Mouse (Mus musculus): ENCODE results near the gene Prpf4.

Gene Prpf4

DNA sequence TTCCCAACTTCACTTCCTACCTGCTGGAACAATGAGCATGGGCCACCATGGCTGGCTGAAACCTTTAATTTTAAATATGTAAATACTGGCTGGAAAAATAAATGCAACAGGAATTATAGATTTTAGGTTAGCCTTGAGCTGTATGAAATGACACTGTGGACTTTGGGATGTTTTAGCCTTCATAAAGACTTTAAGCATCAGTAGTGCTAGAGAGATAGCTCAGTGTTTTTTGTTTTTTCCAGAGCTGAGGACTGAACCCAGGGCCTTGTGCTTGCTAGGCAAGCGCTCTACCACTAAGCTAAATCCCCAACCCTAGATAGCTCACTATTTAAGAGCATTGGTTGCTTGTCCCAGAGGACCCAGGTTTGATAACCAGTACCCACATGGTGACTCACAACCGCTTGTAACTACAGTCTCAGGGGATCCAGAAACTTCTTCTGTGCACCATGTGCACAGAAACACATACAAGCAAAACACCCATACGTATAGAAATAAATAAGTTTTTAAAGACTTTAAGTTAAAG lies 28.7 kb downstream of the Prpf4 start:
- DNase-seq (ENCODE audit: low spot score), result no peak

DNA sequence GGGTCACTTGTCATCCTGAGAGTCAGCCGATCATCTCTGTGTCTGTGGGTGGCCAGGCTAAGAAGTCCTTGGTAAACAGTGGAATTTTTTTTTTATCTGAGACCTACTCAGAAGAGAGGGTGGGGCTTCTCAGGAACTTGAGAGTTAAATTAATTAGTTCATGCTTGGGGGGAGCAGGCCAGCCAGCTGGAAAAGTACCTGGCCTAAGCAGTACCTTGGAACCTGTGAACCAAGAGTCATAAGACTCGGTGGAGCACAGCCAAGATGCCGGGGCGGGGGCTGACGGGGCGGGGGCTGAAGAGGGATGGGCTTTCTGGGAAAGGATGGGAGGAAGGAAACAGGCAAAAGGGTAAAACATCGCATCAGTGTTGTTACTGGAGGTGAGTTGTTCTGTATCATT lies 29.3 kb downstream of the Prpf4 start:
- DNase-seq (ENCODE audit: low spot score), result no peak

DNA sequence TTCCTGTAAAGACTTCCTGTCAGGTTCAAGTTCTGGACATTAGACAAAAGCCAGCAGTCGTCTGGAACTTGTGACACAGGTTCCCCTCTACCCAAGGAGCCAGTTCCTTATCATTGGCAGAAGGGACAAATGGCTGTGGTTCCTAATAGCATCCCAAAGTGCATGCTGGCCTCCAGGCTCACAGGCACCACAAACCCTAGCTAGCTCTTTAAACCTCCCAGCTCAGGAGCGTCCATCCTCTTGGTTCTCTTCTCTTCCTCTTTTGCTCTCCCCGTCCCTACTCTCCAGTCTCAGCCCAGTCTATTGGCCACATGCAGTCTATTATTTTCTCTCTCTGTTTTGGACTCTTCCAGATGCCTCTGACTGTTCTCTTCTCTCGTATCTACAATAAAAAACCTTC lies 31.2 kb downstream of the Prpf4 start:
- DNase-seq (ENCODE audit: low spot score), result no peak

DNA sequence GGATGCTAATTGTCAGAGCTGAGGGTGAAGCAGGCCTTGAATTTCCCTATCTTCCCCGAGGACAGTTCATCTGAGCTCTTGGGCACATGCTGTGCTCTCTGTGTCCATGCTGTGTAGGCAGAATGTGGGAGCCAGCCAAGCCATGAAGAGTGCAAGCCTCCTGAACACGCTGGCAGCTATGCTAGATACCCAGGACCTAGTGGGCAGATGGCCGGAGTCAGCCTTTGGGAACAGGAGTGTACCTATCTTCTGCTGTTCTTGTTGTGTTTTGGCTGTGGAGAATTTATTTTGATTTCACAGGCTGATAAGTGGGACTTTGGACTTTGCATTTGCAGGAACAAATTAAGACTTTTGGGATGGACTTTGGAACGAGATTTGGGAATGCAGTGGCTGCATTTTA lies 31.9 kb downstream of the Prpf4 start:
- DNase-seq (ENCODE audit: low spot score), result no peak

DNA sequence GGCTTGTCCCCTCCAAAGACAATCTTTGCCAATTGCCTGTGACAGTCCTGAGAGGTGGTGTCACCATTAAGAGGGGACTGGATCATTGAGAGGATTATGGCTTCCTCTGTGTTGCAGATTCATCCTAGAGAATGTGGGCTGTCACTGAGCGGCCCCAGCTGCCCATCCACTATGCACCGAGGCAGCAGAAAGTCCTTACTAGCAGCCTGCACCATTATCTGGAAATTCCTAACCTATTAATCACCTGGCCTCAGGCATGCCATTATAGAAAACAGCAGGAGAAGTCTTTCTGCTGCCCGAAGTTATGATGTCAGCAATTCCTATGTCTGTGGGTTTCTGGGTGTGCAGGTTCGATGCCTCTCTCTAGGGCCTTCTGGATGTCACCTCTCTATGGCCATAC lies 32.4 kb downstream of the Prpf4 start:
- DNase-seq (ENCODE audit: low spot score), result no peak

DNA sequence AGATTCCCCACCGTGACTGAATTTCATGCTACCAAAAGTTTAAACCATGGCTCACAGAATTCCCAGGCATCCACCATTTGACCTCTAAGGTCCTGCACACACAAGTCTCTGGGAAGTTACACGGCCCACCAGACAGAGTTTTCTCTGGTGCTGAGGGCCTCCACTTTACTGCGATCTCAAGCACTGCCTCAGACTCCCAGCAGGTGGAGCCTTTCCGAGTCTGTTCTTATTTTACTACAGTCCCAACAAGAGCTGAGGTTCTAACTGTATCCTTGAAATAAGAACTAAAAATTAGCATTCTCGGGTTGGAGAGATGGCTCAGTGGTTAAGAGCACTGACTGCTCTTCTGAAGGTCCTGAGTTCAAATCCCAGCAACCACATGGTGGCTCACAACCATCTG lies 46.4 kb downstream of the Prpf4 start:
- peak; percentile 51 for DNase-seq (ENCODE audit: low spot score)

DNA sequence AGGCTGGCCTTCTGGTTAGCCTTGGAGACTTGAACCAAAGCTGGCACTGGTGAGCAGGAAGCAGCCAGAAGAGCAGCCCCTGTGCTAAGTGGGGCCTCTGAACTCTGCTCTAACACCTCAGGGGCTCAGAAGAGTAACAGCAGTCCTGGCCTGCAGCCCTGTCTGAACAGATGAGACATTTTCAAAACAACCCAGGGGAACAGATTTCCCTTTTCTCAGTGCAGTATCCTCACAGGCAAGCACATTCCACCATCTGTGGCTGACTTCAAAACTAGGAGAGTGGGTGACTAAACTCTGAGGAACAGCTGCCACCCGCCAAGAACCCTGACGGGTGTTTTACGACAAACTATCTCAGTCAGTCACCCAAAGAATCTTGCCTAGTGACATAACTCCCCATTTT lies 50.5 kb downstream of the Prpf4 start:
- no peak for DNase-seq (ENCODE audit: low spot score)

DNA sequence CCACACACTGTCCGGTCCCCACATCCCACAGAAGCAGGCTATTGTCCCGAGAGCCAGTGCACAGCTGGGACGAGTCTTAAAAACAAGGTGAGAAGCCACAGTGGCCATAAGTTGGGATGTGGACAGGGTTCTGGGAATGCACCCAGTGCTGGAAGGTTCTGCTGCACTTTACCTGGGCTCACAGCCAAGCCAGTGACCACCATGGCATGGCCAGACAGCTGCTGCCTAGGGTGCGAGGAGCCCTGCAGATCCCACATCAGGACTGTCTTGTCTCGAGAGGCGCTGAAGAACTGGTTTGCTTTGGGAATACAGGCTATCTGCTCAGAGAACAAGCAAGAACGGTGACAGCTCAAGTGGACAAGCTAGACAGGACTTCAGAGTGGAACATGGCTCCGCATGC lies 51.8 kb downstream of the Prpf4 start:
- DNase-seq (ENCODE audit: low spot score), result no peak

DNA sequence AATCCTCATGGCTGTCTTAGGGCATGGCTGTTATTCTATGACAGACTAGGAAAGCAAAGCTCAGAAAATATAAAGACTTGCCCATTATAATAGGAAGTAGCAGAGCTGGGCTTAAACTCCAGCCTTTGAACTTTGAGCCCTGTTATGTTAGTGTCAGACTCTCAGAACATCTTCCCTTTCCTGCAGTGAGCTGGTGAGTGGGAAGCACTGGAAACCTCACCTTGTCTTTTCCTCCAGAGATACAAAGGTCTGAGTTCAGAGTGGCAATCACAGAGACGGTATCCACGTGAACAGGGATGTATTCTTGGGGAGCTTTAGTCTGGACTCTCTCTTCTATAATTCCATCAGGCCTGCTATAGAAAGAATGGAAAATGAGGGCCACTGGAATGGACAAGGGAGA lies 54.5 kb downstream of the Prpf4 start:
- DNase-seq (ENCODE audit: low spot score), result no peak

DNA sequence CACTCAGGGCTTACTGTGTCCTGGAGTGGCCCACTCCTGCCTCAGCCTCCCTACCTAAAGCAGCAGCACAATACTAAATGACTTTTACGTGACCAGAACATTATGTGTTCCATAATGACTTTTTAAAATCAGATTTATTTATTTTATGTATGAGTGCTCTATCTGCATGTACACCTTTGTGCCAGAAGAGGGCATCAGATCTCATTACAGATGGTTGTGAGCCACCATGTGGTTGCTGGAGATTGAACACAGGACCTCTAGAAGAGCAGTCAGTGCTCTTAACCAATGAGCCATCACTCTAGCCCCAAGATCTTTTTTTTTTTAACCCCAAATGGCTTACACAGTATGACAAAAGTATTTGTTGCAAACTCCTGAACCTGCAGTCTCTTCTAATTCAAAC lies 59.6 kb downstream of the Prpf4 start:
- DNase-seq (ENCODE audit: low spot score), result no peak

DNA sequence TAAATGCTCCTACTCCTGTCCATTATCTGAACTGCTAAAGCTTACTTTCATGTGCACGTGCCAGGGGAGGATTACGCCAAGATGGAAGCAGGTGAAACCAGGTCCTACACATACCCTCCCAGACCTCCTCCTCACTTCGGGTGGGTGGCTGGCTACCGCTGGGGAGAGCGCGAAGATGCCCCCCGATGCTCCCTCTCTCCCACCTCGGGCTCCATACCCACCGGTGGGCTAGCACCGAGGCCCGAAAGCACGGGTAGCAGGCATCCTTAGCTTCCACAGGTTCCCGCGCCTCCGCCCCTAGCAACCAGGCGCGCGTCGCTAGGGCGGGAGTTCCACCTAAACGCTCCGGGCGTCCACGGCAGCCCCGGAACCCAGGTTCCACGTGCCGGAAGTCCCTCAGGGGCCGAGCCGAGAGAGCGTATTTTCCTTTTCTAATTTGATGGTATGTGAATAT lies 62.0 kb downstream of the Prpf4 start, which contains the start of gene Wdr31:
Gene Wdr31 (minus strand): TSS at position 299 of the 454 bp plus-strand sequence.
- DNase-seq (ENCODE audit: low spot score), result peak; percentile 86

DNA sequence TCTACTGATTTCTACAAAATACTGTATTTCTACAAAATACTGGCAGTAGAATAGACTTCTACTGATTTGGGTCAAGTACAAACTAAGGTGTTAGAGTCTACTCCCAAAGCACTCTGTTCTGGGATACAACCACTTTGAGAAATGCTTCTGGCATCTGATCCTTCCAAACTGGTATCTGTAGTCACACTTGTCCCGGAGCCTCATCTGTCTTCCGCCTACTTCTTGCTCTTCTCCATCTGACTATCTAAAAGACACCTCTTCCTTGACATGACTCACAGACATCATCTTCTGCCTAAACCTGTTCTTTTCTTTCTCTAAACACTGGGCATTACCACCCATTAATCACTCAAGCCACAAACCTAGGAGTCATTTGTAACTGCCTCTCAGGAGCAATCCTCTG lies 63.5 kb downstream of the Prpf4 start:
- DNase-seq (ENCODE audit: low spot score), result no peak

DNA sequence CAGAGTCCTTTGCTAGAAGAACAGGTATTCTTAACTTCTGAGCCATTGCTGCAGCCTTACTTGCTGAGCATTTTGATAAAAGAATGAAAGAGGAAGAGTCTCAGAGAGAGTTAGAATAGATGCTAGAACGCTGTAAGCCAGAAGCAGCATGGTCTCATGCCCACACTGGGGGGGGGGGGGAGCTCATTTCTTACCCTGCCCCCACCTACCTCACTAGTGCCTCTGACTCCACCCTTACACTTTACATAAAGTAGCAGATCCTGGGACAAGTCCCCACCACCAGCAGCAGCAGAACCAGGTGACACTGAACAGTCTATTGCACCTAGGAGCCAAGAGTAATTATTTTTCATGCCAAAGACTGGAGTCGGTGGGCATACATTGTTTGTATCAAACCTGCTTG lies 66.5 kb downstream of the Prpf4 start:
- DNase-seq (ENCODE audit: low spot score), result no peak

DNA sequence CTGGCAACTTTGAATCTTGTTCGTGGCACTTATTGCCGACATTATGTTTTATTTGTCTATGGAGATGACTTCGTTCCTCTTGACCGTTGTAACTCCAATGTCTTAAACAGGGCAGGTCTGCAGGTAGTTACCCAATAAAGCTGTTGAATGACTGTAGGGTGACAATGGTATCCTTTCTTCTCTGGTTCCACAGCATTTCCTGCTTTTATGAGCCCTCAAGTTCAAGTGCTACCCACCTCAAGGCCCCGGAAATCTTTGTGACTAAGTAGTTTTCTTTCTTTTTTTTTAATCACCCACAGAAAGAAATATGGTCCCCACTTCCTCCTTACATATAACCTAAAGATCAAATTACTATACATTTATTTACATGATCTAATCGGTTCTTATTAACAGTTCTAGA lies 67.2 kb downstream of the Prpf4 start:
- no peak for DNase-seq (ENCODE audit: low spot score)

All from embryo, embryonic 10 days (tissue).